Mouse (Mus musculus) 3T3-L1 (cell line): ENCODE data around the gene G0s2.
"Not testable (repeated sequence)": the region's sequence is repeated elsewhere in the genome, so short reads cannot be mapped to it uniquely, and the experiment has no call there.

Experiments used
- DNase-seq: peaks from one replicate; pipeline ENCODE4 v3.0.0-alpha.2; 2015; ENCODE audit warnings: low read depth, low spot score

Gene G0s2

GRCm38 (mm10) chr1:193253895-193254294 lies 19.1 kb downstream of the G0s2 start:
- not testable (repeated sequence) for DNase-seq

GRCm38 (mm10) chr1:193252616-193253015 lies 20.4 kb downstream of the G0s2 start:
- no peak for DNase-seq

DNA sequence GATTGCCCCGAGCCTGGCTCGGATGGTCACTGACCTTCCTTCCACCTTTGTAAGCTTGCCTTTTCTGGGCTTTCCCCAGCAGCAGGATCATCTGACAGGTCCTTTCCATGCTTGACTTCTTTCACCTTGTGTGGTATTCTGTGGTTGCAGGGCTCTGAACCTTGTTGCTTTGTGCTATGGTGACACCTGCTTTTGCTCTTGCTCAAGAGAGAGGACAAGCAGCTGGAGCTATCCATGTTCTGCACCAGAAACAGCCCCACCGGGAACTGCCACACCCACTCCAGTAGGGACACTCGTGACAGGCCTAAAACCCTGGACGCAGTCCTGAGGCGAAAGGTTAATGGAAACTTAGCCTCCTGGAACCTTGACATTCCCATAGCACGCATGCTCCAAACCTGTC lies 21.6 kb downstream of the G0s2 start:
- DNase-seq = no peak

DNA sequence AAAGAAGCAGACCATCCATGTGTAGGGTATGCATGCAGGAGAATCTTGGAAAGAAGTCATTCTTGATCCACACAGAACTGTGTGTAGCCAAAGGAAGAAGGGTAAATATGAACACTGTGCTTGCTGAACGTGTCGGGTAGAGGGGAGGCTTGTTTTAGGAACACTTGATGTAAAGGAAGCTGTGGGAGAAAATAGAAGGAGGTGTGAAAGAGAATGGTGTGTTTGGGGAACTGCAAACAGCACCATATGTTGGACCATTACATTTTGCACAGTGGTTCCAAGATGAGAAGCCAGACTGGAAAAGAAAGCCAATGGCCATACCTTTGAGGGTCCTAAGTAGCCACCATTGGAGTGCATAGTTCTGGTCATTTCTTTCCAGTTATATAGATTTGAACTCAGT lies 23.0 kb downstream of the G0s2 start:
- DNase-seq = no peak

- no peak for DNase-seq
Observed at GRCm38 (mm10) chr1:193244235-193244634, 28.8 kb downstream of the G0s2 start.

DNA sequence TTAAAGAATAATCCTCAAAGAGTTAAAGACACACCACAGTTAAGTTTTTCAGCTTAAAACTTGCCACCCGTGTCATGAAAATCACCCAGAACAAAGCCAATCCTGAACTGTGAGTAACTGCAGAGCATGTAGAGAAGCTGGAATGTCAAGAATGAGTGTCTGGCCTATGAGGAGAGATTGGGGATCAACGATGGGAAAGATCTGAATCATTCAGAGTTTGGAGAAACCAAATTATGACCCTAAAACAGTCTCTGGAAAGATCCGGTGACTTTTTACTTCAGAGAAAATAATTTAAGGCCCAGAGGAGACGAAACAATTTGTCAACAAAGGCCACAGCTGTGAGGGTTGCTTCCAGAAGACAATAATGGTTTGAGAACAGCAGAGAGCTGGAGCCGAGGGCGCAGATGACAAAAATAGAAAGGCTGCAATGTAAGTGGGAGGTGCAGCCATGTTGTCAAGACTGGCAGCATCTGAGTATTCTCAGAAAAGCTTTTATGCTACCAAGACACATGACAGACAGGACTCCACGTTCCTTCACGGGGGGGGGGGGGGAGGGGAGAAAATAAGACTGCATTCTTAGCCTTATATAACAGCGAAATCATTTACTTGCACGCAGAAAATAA lies 29.3 kb downstream of the G0s2 start:
- no peak for DNase-seq

DNA sequence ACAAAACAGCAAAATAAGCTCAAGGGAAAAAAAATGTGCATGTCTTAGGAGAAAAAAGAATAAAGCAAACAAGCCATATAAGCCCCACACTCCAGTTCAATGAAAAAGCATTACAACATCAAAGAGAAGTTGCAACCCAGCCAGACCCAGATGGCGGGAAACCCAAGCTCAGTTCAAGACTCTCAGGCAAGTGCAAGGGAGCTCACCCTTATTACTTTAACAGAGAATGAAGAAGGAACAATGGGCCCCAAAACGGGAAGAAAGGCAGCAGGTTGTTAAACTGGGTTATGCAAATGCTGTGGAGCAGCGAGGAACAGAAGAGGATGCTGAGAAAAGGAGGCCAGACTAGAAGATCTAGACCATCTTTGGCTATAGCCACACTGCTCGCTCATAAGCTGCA lies 30.2 kb downstream of the G0s2 start:
- no peak for DNase-seq

GRCm38 (mm10) chr1:193242238-193242637 lies 30.8 kb downstream of the G0s2 start:
- peak; percentile 27 for DNase-seq

DNA sequence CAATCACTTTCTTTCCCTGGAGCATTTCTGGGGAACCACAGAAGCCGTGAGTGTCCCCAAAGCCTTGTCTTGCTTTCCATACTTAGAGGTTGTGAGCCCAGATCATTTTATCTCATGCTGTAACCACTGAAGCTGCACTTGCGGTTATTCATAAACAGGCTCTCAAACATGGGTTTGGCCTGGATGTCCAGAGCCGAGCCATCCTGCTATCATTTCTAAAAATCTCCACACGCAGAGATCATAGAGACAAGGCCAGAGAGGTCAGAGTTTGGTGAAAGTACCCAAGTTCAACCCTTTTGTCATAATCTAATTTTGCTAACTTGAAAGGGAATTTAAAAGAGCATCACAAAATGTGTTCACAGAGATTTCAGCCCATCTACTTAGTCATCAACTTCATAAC lies 31.6 kb downstream of the G0s2 start:
- DNase-seq = no peak

- DNase-seq = no peak
Observed at GRCm38 (mm10) chr1:193238426-193238825, 34.6 kb downstream of the G0s2 start.

GRCm38 (mm10) chr1:193234930-193235329 lies 38.1 kb downstream of the G0s2 start:
- peak; percentile 77 for DNase-seq

- no peak for DNase-seq
Observed at GRCm38 (mm10) chr1:193234130-193234645, 38.8 kb downstream of the G0s2 start.

GRCm38 (mm10) chr1:193232732-193233131 lies 40.3 kb downstream of the G0s2 start:
- DNase-seq = no peak

DNA sequence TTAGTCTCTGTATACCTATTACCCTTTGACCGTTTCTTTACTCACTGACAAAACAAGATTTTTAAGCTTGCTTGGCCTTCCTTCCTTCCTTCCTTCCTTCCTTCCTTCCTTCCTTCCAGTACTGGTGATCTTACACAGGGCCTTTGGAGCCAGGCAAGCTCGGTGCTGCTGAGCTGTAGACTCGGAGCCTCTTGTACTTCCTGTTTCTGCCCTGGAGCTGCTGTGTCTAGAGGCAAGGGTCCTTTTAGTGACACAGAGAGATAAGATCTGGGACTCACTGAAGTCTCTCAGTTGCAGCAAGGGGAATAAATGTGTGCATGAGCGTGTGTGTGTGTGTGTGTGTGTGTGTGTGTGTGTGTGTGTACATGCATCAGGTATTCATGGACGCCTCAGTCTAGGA lies 42.1 kb downstream of the G0s2 start:
- no peak for DNase-seq

DNA sequence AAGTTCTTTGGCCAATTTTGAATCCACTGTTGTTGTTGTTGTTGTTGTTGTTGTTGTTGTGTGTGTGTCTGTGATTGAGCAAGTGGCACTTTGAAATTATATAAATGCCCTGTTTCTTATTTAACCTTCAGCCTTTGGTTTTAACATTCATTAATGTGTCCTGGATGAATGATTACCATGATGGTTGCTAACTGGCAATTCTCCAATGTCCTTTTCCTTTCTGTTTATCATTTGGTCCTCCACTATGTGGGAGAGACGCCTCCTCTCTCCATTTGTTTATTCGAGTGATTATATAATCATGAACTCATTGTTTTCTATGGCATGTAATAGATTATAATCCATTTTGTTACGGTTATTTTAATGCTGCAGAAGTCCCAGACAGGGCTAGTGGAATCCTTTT lies 42.5 kb downstream of the G0s2 start:
- DNase-seq = no peak

- no peak for DNase-seq
Observed at GRCm38 (mm10) chr1:193229570-193229969, 43.4 kb downstream of the G0s2 start.

GRCm38 (mm10) chr1:193227537-193227936 lies 45.5 kb downstream of the G0s2 start:
- no peak for DNase-seq

DNA sequence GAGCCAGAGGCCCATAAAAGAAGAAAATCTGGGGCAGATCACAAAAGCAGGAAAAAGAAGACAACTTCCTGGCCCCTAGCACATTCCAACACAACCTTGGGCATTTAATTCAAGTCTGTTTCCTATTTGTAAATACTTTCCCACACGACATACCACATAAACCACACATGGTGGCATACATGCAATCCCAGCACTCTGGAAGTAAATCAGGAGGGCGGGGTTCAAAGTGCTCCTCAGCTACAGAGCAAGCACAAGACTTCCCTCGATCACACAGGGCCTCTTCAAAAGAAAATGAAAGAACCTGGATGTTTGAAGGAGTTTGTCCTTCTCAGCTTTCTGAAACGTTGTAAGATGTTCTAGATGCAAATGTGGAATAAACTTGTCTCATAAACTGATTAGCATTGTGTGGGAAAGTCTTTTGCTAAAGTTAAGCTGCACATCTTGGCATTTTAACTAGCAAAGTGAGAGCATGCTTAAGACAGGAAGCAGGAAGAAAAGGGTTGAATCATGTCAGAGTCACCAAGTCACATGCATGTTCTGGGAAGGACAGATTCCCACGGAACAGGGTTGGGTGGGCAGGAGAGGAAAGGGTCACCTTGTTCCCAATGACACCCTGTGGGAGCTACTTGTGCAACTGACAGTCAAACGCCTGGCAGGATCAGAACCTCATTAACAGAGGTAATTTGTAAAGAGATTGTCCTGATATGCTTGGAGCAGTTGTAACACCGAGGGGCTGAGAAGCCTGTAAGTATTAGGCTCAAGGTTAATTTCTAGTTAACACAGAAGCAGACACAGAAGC lies 46.1 kb downstream of the G0s2 start:
- DNase-seq = peak; percentile 39

GRCm38 (mm10) chr1:193226114-193226513 lies 46.9 kb downstream of the G0s2 start:
- DNase-seq = no peak

- DNase-seq = no peak
Observed at GRCm38 (mm10) chr1:193225531-193225930, 47.5 kb downstream of the G0s2 start.
